Mouse (Mus musculus) kidney, adult 11 months (tissue): Measurements from ENCODE around the gene Ccdc69.
A peak's percentile ranks its signal among the peaks of the same experiment; 100 is the strongest.
"Not testable (repeated sequence)": the region's sequence is repeated elsewhere in the genome, so short reads cannot be mapped to it uniquely, and the experiment has no call there.

Source experiments
- DNase-seq: peaks from one replicate; pipeline ENCODE4 v3.0.0; 2022

The Ccdc69 gene

DNA sequence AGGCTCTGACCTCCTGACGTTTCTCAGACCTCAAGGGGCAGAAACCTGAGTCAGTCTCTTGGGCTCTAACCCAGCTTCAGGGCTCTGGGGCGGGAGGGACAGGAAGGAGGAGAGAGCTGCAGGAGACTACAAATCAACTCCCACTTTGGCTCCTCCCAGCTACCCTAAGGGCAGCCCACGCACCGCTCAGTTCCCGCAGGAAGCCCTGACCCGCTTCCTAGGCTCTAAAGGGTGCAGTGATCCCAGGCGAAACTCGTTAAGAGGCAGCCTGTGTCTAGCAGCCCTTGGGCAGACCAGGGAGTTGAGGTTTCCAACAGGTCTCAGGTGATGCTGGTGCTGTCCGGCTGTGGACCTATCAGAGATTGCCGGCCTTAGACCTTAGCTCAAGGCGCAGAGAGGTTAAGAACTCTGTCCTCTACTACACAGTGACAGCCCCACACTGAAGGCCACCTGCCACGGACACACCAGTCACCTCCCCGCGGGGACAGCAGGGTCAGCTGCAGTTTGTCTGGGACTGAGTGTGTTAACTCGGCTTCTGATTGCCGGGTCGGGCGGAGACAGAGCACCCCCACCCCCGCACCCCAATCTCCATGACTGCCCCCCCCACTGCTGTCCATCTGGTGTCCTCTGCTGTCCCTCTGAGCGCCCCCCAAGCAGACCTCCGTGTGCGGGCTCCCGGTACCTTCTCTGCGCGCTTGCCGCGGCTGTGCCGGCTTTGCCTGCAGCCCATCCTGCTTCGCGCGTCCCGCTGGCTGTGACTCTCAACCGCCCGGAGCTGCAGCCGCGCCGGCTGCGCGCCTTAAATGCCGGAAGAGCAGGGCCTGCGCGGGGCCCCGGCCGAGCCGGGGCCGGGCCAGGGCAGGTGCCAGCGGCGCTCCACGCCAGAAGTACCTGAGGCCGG lies at the start of gene Ccdc69:
TSS of gene Ccdc69 (minus strand) at position 801 of the 901 bp plus-strand sequence.
- DNase-seq, result peak; percentile 64

DNA sequence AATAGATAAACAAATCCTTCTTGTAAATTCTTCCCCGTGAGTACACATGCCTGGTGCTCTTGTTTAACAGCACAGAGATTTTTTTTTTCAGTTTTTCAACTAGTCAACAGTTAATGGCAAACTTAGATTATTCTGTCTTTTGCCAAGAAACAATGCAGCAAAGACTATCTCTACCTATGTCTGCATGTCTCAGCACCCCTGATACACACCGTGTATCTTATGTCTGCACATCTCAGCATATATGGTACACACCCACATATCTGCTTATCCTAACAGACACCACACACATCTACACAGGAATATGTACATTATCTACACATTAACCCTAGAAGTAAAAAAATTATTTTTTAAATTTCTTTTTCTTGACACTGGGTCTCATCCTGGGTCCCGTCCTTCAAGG lies 48.7 kb upstream of the Ccdc69 start:
- no peak for DNase-seq

DNA sequence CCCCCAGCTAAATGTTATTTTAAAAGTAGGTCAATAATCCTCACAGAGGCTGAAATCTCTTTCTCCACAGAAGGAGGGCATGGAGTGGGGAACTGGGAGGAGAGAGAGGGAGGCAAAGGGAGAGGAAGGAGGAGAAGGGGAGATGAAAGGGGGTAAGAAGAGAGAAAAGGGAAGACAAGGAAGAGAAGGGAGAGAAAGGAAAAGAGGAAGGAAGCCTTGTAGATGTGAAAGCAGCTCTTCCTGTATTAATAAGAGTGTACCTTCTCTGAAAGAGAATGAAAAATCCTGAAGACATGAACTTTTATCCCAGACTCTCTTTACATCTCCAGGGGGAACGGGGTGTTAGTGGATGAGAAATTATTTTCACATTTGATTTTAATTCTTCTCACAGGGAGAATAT lies 43.5 kb upstream of the Ccdc69 start:
- DNase-seq, result no peak

DNA sequence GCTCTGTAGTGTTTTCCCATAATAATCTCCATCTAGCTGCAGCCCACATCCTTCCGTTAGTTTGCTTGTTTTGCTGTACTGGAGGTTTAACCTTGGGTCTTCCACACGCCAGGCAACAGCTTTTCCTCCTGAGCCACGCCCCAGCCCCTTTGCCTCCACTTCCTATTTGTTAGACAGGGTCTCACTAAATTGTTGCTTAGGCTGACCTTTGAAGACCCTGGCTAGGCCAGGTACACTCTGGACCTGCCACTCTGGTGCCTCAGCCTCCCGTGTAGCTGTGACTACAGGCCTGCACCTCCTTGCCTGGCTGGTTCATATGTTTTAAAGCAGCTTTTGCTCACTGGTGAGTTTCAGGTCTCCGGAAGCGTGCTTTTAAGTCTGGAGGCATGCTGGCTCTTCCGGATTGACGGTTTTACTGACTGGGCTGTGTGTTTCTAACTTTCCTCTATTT lies 42.9 kb upstream of the Ccdc69 start:
- DNase-seq, result no peak

DNA sequence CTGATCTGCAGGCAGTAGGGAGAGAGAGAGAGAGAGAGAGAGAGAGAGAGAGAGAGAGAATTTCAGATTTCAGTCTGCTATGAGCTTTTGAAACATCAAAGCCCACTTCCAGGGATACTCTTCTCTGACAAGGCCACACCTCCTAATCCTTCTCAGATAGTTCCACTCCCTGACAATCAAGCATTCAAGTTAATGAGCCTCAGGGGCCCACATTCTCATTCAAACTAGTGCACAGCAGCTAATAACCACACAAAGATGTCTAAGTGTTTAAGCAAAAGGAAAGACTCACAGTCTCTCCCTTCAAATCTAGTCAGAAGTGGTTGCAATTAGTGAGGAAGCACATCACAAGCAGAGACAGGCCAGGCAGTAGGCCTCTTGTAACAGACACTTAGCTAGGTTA lies 42.3 kb upstream of the Ccdc69 start:
- no peak for DNase-seq

DNA sequence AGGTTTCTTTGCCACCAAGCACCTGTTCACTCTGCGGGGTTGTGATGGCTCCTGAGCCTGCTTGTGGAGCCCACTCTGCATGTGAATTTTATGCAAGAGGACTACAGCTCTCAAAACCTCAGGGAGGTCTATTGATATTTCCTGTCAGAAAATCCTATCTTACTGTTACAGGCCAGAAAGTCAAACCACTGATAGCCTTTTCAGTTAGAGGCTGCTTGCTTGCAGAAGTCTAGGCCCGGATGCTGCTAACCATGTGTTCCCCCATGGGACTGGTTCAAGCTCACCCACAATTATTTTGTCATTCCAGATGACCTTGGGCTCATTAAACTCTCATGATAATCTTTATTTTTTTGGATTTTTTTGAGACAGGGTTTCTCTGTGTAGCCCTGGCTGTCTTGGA lies 39.1 kb upstream of the Ccdc69 start:
- DNase-seq, result no peak

DNA sequence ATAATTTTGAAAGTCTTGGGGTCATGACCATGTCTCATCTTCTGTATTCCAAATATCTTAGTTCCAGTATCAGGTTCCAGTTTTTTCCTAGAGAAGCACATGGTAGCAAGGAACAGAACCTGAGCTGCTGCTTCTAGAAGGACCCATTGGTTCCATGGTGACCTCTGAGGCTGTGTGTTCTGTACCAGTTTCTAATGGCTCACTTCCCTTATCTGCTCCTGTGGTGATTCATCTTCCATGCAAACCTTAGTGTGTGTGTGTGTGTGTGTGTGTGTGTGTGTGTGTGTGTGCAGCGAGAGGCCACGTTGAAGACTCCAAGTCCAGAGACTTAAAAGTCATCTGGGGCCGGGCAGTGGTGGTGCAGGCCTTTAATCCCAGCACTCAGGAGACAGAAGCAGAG lies 38.1 kb upstream of the Ccdc69 start:
- DNase-seq, result no peak

DNA sequence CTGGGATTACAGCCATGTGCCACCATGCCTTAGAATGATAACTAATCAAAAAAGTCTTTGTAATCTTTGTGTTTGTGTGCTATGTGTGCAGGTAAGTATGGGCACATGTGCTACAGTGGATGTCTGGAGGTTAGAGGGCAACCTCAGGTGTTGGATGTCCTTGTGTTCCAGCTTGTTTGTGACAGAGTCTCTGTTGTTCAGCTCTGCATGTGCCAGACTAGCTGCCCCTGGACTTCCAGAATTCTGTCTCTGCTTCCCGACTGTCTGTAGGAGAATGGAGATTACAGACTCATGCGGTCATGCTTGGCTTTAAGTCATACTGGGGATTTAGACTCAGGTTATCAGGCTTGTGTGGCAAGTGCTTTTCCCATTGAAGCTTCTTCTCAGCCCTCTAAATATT lies 36.4 kb upstream of the Ccdc69 start:
- DNase-seq, result no peak

DNA sequence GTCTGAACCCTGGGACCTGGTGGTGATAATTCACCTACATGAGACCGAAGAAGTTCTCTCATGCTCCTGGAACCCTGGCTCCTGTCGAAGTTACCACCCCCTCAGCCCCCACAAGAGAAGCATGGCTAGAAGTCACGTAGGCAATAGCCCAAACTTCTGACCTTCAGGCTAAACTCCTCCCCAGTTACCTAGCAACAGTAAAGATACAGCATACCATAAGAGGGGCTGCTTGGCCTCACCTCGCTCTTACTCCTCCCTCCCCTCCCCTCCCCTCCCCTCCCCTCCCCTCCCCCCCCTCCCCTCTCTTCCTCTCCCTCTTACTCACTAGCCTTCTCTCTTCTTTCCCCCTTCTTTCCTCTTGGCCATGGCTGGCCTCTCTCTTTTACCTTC lies 35.9 kb upstream of the Ccdc69 start:
- DNase-seq, result not testable (repeated sequence)

DNA sequence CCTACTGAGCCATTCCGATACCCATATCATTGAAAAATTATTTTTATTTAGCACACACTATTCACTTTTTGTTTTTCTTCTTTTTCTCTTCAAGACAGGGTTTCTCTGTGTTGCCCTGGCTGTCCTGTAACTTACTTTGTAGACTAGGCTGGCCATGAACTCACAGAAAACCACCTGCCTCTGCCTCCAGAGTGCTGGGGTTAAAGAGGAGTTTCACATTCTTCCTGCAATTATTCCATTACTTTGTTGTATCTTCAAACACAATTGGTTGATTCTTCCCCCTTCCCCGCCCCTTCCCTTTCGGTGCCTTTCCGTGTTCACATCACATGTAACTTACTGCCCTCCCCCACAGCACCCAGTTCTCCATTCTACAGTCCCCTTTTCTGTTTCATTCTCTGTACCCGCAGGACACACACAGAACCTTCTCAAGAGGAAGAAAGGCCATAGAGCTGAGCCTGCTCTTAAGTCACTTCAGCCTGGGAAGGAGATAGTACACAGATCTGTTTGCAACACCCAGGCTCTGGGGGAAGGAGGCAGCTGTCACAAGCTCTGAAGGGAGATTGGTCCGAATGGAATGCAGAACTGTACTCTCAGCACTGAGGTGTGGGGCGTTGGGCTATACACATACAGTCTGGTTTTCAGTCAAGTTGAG lies 35.4 kb upstream of the Ccdc69 start:
- no peak for DNase-seq

DNA sequence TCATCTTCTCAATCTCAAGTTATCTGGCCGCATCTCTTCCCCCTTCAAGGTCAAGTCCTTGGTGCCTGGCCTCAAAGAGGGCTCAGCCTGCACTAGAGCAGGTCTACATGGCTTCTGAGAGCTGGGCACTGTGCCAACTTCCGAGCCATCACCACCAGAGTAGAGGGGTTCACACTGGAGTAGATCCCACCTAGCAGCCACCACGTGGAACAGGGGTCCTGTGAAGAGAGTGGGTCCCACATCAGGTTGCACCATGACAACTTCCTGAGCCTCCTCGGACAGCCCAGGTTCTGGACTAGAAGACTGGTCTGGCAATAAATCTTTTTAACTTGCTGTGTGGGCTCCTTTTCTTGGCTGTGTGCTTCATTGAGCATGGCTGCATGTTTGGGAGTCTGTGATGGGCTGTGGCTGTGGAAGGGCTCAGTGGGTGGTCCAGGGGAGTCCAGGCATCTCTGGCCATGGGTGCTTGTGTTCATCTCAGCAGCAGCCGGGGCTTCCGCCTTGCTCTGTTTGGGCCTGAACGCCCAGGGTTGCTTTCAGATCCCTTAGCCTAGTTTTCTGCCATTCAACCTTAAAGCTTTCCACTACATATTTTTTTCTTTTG lies 32.7 kb upstream of the Ccdc69 start:
- no peak for DNase-seq

DNA sequence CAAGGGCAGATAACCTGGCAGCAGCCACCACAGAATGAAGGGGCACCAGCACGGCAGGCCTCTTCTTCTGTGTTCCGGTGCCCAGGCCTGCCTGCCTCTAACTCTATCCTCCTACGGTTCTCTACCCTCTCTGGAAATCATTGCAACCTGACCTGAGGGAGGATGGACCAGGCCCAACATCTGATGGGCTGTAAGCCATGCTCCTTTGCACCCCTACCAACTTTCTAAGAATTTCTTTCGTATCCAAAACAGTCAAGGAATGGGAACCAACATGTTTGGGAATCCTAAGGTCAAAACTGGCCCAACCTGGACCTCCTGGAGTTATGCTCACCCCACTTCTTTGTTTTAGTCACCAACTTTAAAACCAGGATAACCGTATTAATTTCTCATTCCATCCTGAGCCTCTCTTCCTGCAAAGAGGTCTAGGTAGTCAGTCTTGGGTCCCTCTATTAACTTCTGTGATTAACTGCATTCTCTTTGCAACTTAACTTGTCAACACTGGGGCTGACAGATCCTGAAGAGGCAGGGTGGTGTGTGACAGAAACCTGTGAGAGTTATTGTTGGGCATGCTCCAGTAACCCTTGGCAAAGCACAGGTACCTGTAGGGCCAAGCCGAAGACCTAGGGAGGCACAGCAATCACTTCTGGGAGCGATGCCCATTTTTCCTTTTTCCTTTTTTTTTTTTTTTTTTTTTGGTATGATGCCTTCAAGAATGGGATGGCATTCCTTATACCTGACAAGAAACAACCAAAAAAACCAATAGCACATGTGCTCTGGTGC lies 31.8 kb upstream of the Ccdc69 start:
- no peak for DNase-seq

DNA sequence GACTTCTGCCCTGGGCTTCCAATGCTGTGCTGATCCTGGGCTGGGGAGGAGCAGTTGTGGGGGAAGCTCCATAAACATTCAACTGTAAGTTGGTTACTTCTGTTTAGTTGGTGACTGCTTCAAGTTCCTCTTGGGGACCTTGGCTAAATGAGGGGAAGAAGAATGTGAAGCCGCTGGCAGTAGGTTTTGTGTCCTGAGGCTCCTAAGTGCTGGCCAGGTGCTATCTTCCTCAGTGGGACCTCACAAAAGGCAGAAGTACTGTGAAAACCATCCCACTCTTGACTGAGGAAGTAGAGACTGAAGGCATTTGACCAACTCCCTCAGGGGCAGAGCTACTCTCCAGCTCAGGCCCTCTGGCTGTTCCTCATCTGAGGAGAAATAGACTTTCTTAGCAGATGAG lies 28.7 kb upstream of the Ccdc69 start:
- no peak for DNase-seq

DNA sequence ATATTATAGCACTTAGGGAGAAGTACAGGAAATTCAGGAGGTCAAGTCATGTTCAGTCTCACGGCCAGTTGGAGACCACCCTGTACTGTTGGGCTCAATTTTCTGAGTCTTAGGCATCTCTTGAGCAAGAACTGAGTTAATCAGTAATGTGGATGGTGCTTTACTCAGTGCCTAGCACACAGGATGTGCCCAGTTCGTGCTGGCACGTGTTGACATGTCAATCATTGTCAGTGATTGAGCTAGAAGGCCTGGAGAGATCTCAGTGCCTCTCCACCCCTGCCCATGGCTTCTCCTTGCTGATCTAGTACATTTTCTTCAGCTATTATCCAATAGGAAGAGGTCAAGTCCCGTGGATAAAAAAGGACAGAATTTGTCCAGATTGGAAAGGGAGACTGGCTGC lies 27.5 kb upstream of the Ccdc69 start:
- DNase-seq, result peak; percentile 90

DNA sequence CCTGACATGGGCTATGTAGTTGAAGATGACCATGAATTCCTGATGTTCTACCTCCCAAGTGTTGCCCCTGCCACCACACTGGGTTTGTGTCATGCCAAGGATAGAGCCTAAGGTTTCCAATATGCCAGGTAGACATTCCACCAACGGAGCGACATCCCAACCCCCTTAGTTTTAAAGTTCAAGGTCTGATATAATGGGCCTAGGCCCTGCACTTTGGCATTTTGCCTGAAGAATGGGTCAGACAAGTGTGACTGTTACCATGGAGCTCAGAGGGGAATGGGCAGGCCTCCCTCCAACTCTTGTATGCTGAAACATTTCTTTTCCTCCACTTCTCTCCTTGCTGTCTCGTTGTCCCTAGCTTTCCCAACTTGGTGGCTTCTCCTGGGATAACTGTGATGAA lies 25.3 kb upstream of the Ccdc69 start:
- peak; percentile 77 for DNase-seq

DNA sequence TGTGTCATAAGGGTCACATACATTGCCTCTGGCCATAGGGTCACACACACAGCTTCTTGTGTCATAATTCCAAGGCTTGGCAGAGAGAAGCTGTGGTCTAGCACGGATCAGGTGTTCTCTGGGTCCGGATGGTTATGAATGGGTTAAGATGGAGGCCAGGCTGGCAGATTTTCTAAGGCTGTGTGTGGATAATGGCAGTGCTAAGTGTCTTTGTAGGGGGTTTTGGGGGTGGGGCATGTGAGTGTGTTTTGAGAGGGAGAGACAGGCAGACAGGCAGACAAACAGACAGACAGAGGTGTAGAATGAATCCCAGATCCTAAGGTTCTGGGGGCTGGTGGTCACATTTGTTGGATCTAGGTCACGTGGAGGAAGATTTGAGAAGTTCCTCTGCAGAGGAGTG lies 24.1 kb upstream of the Ccdc69 start:
- no peak for DNase-seq

DNA sequence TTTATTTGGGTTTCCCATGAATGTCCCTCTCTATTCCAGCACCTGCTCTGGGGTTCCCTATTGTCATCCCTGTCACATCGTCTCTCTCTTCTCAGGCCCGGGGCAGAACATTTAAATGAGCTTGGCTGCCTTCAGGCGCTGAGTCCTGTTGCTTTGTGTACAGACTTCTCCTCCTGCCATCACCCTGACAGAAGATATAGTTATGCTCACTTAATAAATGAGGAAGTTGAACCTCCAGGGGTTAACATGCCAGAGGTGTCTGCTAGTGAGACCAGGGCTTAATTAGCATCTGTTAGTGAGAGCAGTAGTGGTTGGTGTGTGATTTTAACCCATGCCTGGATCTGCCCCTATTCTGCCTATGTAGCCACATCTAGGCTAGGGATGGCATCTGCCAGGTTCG lies 21.9 kb upstream of the Ccdc69 start:
- DNase-seq, result no peak

DNA sequence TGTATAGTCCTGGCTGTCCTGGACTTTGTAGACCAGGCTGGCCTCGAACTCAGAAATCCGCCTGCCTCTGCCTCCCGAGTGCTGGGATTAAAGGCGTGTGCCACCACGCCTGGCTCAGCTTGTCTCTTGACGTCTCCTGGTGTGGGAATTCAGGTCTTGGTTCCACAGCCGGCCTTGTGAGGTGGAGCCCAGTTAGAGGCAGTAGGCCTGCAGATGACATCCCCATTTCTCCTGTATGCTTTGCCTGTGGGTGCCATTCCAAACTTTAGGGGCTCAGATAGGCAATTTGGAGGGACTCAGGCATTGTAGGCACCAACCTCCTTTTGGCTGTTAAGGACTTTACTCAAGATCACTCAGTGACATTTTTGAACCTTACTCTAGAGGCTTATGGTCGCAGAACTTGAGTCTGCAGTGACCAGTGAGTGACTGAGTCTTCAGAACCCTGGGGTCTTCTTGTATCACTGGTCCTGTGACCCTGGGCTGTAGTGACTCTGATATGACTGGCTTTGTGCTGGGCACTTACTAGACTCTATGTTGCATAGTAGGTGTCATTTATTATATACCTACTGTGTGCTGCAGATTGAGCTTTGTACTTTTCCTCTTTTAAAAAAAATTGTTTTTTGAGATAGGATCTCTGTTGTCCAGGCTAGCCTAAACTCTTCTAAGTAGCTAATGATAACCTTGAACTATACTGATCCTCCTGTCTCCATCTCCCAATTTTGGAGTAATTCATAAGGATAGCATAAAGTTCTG lies 21.3 kb upstream of the Ccdc69 start:
- peak; percentile 28 for DNase-seq

DNA sequence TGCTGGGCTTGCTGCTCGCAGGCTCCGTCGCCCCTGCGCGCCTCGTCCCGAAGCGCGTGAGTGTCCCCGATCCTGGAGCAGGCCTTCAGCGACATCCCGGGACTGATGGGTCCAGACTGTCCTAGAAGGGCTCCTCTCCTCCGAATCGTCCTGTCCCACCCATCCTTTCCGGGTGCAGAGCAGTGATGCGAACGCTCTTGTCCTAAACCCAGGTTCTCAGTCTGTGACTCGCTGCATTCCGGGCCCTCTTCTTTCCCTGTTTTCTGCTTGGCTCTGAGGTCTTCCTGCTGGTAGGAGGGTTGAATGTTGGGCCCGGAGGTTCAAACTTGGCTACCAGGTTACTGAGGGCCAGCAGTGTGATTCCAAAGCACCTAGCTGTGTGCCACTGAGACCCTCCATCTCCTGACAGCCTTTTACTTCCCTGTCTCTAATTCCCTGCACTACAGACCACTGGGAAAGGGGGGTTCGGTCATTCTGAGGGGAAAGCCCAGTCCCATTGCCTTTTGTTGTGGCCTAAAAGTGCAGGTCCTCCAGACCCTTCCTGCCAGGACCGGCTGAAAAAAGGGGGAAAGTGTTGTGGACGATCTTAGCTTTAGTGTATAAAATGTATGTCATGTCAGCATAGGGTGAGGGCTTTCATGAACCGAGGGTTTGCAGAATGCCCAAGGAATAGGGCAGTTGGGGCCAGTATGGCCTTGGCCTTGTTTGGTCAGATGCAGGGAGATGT lies 20.4 kb upstream of the Ccdc69 start:
- DNase-seq, result no peak

DNA sequence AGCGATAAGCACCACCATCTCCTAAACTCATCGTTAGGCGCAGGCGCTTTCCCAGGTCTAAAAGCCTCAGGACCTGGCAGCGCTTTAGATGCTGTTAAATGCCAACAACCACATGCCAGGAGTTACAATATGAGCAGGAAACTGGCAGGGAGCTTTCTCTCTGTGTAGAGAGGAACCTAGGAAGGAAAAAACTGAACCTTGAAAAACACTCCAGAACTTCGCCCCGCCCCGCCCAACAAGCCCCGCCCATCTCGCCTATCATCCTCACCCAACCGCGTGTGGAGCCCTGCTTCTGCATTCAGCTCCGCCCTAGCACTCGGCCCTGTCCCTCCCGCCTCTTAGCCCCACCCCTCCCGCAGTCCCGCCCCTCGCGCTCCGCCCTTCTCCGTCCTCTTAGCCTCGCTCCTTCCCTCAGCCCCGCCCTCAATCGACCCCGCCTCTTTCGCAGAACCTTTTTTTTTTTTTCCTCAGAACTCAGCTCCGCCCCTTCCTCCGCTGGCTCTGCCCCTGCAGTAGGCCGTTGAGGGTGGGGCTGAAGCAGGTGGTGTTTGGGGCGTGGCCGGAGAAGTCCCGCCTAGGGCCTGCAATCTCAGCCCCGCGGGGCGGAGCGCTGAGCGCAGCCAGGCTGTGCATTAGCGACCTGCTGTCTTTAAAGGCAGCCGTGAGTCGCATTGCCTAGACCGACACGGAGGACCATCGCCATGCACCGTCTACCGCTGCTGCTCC lies 19.7 kb upstream of the Ccdc69 start, which contains the start of gene Gm2a:
TSS of gene Gm2a (plus strand) at position 653 of the 726 bp plus-strand sequence.
- DNase-seq, result peak; percentile 97
